ENCODE assay signal across 16 mouse cellular contexts in genomic region chr2:33403511-33404003, GRCm38 (mm10). TPM values are rescaled to one million over a fixed set of nuclear protein-coding genes. Genes with fewer than 3 reads are reported as not detected.
DNase-seq lines count a peak whose midpoint lies in the region; ATAC-seq lines count a peak whose summit lies in the region.
"Had no signal": no experiment of that assay in that cellular context is flagged by ENCODE, and none has a peak within 500 bp of the region (broad histone marks: within the 10 kb centered on the region; RNA-seq: fewer than 3 reads in every experiment).

No protein-coding gene starts in this region.

- H3K27me3 ChIP-seq in midbrain, embryonic 11.5 days (ENCODE audit: control insufficient read depth, insufficient read depth, low read length): no peaks in the 10 kb centered on the region
- H3K27me3 ChIP-seq in midbrain, embryonic 13.5 days: no peaks in the 10 kb centered on the region
- no peaks in the 10 kb centered on the region for H3K27me3 ChIP-seq in hindbrain, embryonic 14.5 days (ENCODE audit: control insufficient read depth, insufficient read depth, low read length)
- H3K27me3 ChIP-seq: embryonic facial prominence, embryonic 12.5 days; forebrain, embryonic 13.5 days had no signal

- H3K9me3 ChIP-seq in midbrain, embryonic 11.5 days (ENCODE audit: control insufficient read depth, low read length): no peaks in the 10 kb centered on the region
- H3K9me3 ChIP-seq in midbrain, embryonic 13.5 days: no peaks in the 10 kb centered on the region
- H3K9me3 ChIP-seq in hindbrain, embryonic 14.5 days (ENCODE audit: control insufficient read depth, low read length): no peaks in the 10 kb centered on the region
- H3K9me3 ChIP-seq: embryonic facial prominence, embryonic 12.5 days; forebrain, embryonic 13.5 days; midbrain, embryonic 10.5 days had no signal

- WGBS in midbrain, embryonic 11.5 days: 92% methylated on average over 4 of the region's 4 CpGs
- WGBS in midbrain, embryonic 13.5 days: 80% methylated on average over 4 of the region's 4 CpGs
- 79% methylated on average over 4 of the region's 4 CpGs for WGBS in hindbrain, embryonic 14.5 days

- DNase-seq in midbrain, embryonic 11.5 days (ENCODE audit: low spot score, missing footprints): peak; percentile 57
- DNase-seq in induced T-regulatory cell, adult 2 months (ENCODE audit: low read depth): peak; percentile 11
- DNase-seq in yolk sac, embryonic 10.5 days (ENCODE audit: low spot score): peak; percentile 51
- no peak for DNase-seq in hindbrain, embryonic 14.5 days (ENCODE audit: low spot score)
- DNase-seq in heart, adult 11 months: no peak
- no peak for DNase-seq in c-Kit-positive CD71-positive TER-119-positive erythroid progenitor cells, embryonic 14.5 days (ENCODE audit: low spot score)
- DNase-seq: adrenal gland, postnatal 36 days; cerebellum, adult 9-11 months; gastrocnemius, adult 2 months; heart, postnatal 10 days; lung, adult 18-20 months had no signal

- H3K4me2 ChIP-seq in midbrain, embryonic 11.5 days: no peak overlapping the region
- no peak overlapping the region for H3K4me2 ChIP-seq in midbrain, embryonic 13.5 days (replicated peaks)
- no peak overlapping the region for H3K4me2 ChIP-seq in hindbrain, embryonic 14.5 days (replicated peaks)
- H3K4me2 ChIP-seq: embryonic facial prominence, embryonic 12.5 days; forebrain, embryonic 13.5 days had no signal

- H3K4me3 ChIP-seq in midbrain, embryonic 11.5 days (ENCODE audit: low read depth, low read length): no peak overlapping the region
- H3K4me3 ChIP-seq in midbrain, embryonic 13.5 days (replicated peaks): no peak overlapping the region
- H3K4me3 ChIP-seq in hindbrain, embryonic 14.5 days (replicated peaks; ENCODE audit: low read length): no peak overlapping the region
- H3K4me3 ChIP-seq: embryonic facial prominence, embryonic 12.5 days; forebrain, embryonic 13.5 days; gastrocnemius, adult 2 months; midbrain, embryonic 10.5 days had no signal

- H3K4me1 ChIP-seq in midbrain, embryonic 11.5 days (ENCODE audit: control insufficient read depth, insufficient read depth, low read length): no peaks in the 10 kb centered on the region
- peaks cover 3% of the 10 kb centered on the region; the same call in 1 of the 2 replicates for H3K4me1 ChIP-seq in midbrain, embryonic 13.5 days (replicated peaks)
- 0 out of 2 replicates have a peak, but pooled peaks cover 8% of the 10 kb centered on the region for H3K4me1 ChIP-seq in hindbrain, embryonic 14.5 days (replicated peaks; ENCODE audit: control insufficient read depth, insufficient read depth, low read length)
- H3K4me1 ChIP-seq: embryonic facial prominence, embryonic 12.5 days; midbrain, embryonic 10.5 days had no signal

- no peaks in the 10 kb centered on the region for H3K36me3 ChIP-seq in midbrain, embryonic 11.5 days (ENCODE audit: control insufficient read depth, insufficient read depth, low read length)
- peaks cover 8% of the 10 kb centered on the region for H3K36me3 ChIP-seq in midbrain, embryonic 13.5 days
- H3K36me3 ChIP-seq in hindbrain, embryonic 14.5 days (replicated peaks; ENCODE audit: control insufficient read depth, insufficient read depth): peaks cover 3% of the 10 kb centered on the region; the same call in 1 of the 2 replicates

- ATAC-seq in midbrain, embryonic 11.5 days (ENCODE audit: low FRiP score): no peak
- no peak for ATAC-seq in midbrain, embryonic 13.5 days
- ATAC-seq in megakaryocyte, adult 5-6 weeks (ENCODE audit: poor library complexity, severe bottlenecking): peak; percentile 87
- ATAC-seq in hindbrain, embryonic 14.5 days (ENCODE audit: low FRiP score): no peak
- ATAC-seq: forebrain, embryonic 13.5 days had no signal

- no peak overlapping the region for H3K9ac ChIP-seq in midbrain, embryonic 11.5 days (ENCODE audit: low read length)
- H3K9ac ChIP-seq in midbrain, embryonic 13.5 days (replicated peaks): no peak overlapping the region
- no peak overlapping the region for H3K9ac ChIP-seq in hindbrain, embryonic 14.5 days
- H3K9ac ChIP-seq: embryonic facial prominence, embryonic 12.5 days; forebrain, embryonic 13.5 days had no signal

- no peak overlapping the region for H3K27ac ChIP-seq in midbrain, embryonic 11.5 days (ENCODE audit: low read depth, low read length)
- no peak overlapping the region for H3K27ac ChIP-seq in midbrain, embryonic 13.5 days
- H3K27ac ChIP-seq in hindbrain, embryonic 14.5 days: no peak overlapping the region
- H3K27ac ChIP-seq: embryonic facial prominence, embryonic 12.5 days; forebrain, embryonic 13.5 days; gastrocnemius, adult 2 months; midbrain, embryonic 10.5 days had no signal

RNA-seq across cellular contexts. Expression of gene Zbtb34, which starts 27.6 kb away (rescaled TPM):
- polyA plus RNA-seq in midbrain, embryonic 11.5 days (2014; fragmentation: Nextera tagmentation; extraction: Ambion mirVana): 8.0 and 8.3 TPM in 2 replicates
- polyA plus RNA-seq in midbrain, embryonic 13.5 days (2015; fragmentation: Nextera tagmentation; extraction: Ambion mirVana): 6.9 and 7.3 TPM in 2 replicates
- 21.1 and 23.7 TPM in 2 replicates for total RNA-seq in megakaryocyte, adult 5-6 weeks (2015)
- total RNA-seq in megakaryocyte, adult 5-6 weeks (2017): 8.1 and 8.9 TPM in 2 replicates
- polyA plus RNA-seq in hindbrain, embryonic 14.5 days (2014; fragmentation: Nextera tagmentation; extraction: Ambion mirVana): 10.6 and 11.2 TPM in 2 replicates

RNA-seq across cellular contexts. Expression of gene Ralgps1, which starts 32.3 kb away (rescaled TPM):
- 13.5 and 13.8 TPM in 2 replicates for polyA plus RNA-seq in midbrain, embryonic 11.5 days (2014; fragmentation: Nextera tagmentation; extraction: Ambion mirVana)
- 36.5 and 37.0 TPM in 2 replicates for polyA plus RNA-seq in midbrain, embryonic 13.5 days (2015; fragmentation: Nextera tagmentation; extraction: Ambion mirVana)
- total RNA-seq in megakaryocyte, adult 5-6 weeks (2015): 6.2 and 7.6 TPM in 2 replicates
- total RNA-seq in megakaryocyte, adult 5-6 weeks (2017): 2.0 and 2.7 TPM in 2 replicates
- 57.0 and 63.1 TPM in 2 replicates for polyA plus RNA-seq in hindbrain, embryonic 14.5 days (2014; fragmentation: Nextera tagmentation; extraction: Ambion mirVana)

Comparison
In these comparisons a context has a peak if more than half of its experiments do, and no peak if none do; other contexts are left out.
1. DNase-seq: peak in midbrain, embryonic 11.5 days (single experiment), induced T-regulatory cell, adult 2 months (single experiment) and yolk sac, embryonic 10.5 days (single experiment); none in hindbrain, embryonic 14.5 days (single experiment), heart, adult 11 months (single experiment) and c-Kit-positive CD71-positive TER-119-positive erythroid progenitor cells, embryonic 14.5 days (single experiment).